Mouse (Mus musculus) midbrain, embryonic 15.5 days (tissue): ENCODE measurements at regions not wholly inside any gene's neighbourhood (a gene's known extent, or its start where the extent isn't known, plus 50 kb on each side); places are given as distances from the start of the nearest gene placed in this dataset.

ENCODE experiments used
- ATAC-seq: fragments of 200-750 bp; cut with Nextera tagmentation; replicated peaks from 2 replicates; pipeline ENCODE4 v1.8.0; 2017; ENCODE audit warnings: moderate TSS enrichment
- H3K27ac ChIP-seq: fragments of 300-500 bp; sonication (generic); 2 replicates; pipeline ENCODE4 v1.5.1; 2015; ENCODE audit warnings: mild to moderate bottlenecking, inconsistent platforms
- H3K27me3 ChIP-seq: fragments of 300-500 bp; sonication (generic); replicated peaks from 2 replicates; pipeline ENCODE4 v1.6.1; 2015; ENCODE audit warnings: inconsistent platforms
- H3K36me3 ChIP-seq: fragments of 300-500 bp; sonication (generic); replicated peaks from 2 replicates; pipeline ENCODE4 v1.6.1; 2015; ENCODE audit warnings: inconsistent platforms
- H3K4me1 ChIP-seq: fragments of 300-500 bp; sonication (generic); 2 replicates; pipeline ENCODE4 v1.6.1; 2015; ENCODE audit warnings: inconsistent platforms
- H3K4me2 ChIP-seq: fragments of 300-500 bp; sonication (generic); 2 replicates; pipeline ENCODE4 v1.6.1; 2015; ENCODE audit warnings: inconsistent platforms, mild to moderate bottlenecking, moderate library complexity
- H3K4me3 ChIP-seq: fragments of 300-500 bp; sonication (generic); 2 replicates; pipeline ENCODE4 v1.5.1; 2015; ENCODE audit warnings: mild to moderate bottlenecking, inconsistent platforms
- H3K9ac ChIP-seq: fragments of 300-500 bp; sonication (generic); 2 replicates; pipeline ENCODE4 v1.6.1; 2015; ENCODE audit warnings: mild to moderate bottlenecking, inconsistent platforms
- H3K9me3 ChIP-seq: fragments of 300-500 bp; sonication (generic); 2 replicates; pipeline ENCODE4 v1.6.1; 2016; ENCODE audit warnings: inconsistent platforms
- WGBS: fragments of 180-500 bp; shearing (Covaris S2); methylation state at CpG from one replicate; pipeline ENCODE4 v1.1.7; 2015; ENCODE audit warnings: mixed read lengths; 5-methylcytosine and 5-hydroxymethylcytosine counted together

DNA sequence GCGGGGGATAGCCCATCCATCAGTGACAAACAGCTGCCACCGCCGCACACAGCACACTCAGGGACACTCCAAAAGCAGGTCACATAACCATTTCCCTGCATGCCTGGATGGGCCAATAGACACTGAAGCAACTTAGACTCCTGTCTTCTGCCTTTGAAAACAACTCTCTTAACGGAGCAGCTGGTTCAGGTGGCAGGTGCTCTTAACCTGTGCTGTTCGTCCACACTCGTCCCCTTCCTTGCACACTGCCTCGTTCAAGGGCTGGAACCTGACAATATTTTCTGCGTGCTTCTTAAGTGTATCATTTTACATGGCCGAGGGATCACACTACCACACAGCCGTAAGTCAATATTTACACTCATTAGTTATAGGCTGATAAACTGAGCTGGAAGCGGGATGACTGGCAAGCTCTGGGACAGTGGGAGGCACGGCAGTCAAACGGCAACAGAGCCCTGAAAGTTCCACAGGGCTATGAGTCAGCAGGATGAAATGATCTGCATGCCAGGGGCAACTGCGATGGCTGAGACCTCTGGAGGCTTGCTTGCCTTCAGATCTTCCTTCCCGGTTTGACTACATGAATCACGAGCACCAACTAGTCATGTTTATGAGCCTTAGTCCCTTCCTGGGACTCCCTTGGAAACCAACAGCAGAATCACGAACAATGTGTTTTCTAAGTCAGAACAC is 92.0 kb upstream of the Sgk1 start:
- Histone ChIP-seq H3K36me3 (no peaks in the 10 kb centered on the region), H3K4me3 (no peak overlapping the region), H3K9me3 (no peaks in the 10 kb centered on the region), H3K27me3 (no peaks in the 10 kb centered on the region), H3K9ac (no peak overlapping the region), H3K4me1 (peaks cover 4% of the 10 kb centered on the region; the same call in 1 of the 2 replicates), H3K4me2 (no peak overlapping the region), H3K27ac (no peak overlapping the region)
- WGBS, result 72% methylated on average over 17 of the region's 17 CpGs
- ATAC-seq, result no peak

DNA sequence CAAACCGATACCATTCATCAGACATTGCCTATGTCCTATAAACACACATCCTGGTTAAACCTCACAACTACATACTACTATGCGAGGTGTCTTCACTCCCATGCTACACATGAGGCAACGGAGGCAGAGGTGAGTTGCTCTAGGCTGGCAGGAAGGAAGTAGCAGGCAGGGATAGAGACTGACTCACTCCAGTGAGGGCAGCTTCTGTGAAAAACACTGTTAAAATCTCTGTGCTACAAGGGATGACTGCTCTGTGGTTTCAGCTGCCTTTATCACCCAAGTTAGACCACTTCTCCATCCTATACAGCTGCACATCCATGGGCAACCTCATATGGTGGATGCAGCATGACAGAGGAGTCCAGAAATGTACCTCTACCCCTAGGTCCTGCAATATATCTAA is 91.0 kb upstream of the Sgk1 start:
- no peak overlapping the region for H3K27ac ChIP-seq
- peaks cover 4% of the 10 kb centered on the region; the same call in 1 of the 2 replicates for H3K4me1 ChIP-seq
- H3K4me3 ChIP-seq, result no peak overlapping the region
- no peaks in the 10 kb centered on the region for H3K9me3 ChIP-seq
- H3K36me3 ChIP-seq, result no peaks in the 10 kb centered on the region
- ATAC-seq, result no peak
- H3K4me2 ChIP-seq, result no peak overlapping the region
- no peak overlapping the region for H3K9ac ChIP-seq
- WGBS, result 93% methylated on average over 3 of the region's 3 CpGs
- H3K27me3 ChIP-seq, result no peaks in the 10 kb centered on the region

GRCm38 (mm10) chr10:21792431-21792830 is 89.6 kb upstream of the Sgk1 start:
- Histone ChIP-seq H3K4me3 (no peak overlapping the region), H3K9ac (no peak overlapping the region), H3K4me2 (no peak overlapping the region), H3K4me1 (peaks cover 4% of the 10 kb centered on the region; the same call in 1 of the 2 replicates), H3K27me3 (no peaks in the 10 kb centered on the region), H3K9me3 (no peaks in the 10 kb centered on the region), H3K27ac (no peak overlapping the region), H3K36me3 (no peaks in the 10 kb centered on the region)
- 30% methylated on average over 10 of the region's 10 CpGs for WGBS
- ATAC-seq, result peak; percentile 44; the same call in 1 of the 2 replicates

- no peak for ATAC-seq
- H3K4me1 ChIP-seq, result peaks cover 4% of the 10 kb centered on the region; the same call in 1 of the 2 replicates
- H3K27ac ChIP-seq, result no peak overlapping the region
- H3K4me2 ChIP-seq, result no peak overlapping the region
- WGBS, result 88% methylated on average over 11 of the region's 11 CpGs
- no peak overlapping the region for H3K9ac ChIP-seq
- no peaks in the 10 kb centered on the region for H3K36me3 ChIP-seq
- H3K4me3 ChIP-seq, result no peak overlapping the region
- no peaks in the 10 kb centered on the region for H3K9me3 ChIP-seq
- H3K27me3 ChIP-seq, result no peaks in the 10 kb centered on the region
Observed at GRCm38 (mm10) chr10:21793641-21794040, 88.3 kb upstream of the Sgk1 start.

DNA sequence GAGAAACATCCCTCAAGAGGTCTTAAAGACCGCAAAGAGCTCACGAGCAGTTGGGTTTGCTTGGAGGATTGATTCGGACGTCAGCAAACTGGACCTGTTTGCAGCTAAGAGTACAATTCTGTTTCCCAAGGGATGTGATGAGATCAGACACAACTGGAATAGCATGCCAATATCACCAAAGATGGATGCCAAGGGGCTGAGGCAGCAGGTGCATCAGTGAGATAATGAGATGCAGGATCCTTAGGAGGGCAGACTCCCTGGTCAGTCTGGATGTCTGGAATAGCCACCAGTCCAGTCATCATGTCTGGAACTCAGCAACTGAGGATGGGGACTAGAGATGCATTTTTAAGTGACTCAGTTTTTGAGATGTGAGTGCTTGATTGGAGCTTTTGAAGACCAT is 85.6 kb upstream of the Sgk1 start:
- H3K27me3 ChIP-seq, result no peaks in the 10 kb centered on the region
- ATAC-seq, result no peak
- no peak overlapping the region for H3K4me3 ChIP-seq
- H3K4me2 ChIP-seq, result no peak overlapping the region
- 86% methylated on average over 4 of the region's 4 CpGs for WGBS
- no peaks in the 10 kb centered on the region for H3K36me3 ChIP-seq
- no peaks in the 10 kb centered on the region for H3K9me3 ChIP-seq
- H3K4me1 ChIP-seq, result peaks cover 4% of the 10 kb centered on the region; the same call in 1 of the 2 replicates
- H3K9ac ChIP-seq, result no peak overlapping the region
- H3K27ac ChIP-seq, result no peak overlapping the region

DNA sequence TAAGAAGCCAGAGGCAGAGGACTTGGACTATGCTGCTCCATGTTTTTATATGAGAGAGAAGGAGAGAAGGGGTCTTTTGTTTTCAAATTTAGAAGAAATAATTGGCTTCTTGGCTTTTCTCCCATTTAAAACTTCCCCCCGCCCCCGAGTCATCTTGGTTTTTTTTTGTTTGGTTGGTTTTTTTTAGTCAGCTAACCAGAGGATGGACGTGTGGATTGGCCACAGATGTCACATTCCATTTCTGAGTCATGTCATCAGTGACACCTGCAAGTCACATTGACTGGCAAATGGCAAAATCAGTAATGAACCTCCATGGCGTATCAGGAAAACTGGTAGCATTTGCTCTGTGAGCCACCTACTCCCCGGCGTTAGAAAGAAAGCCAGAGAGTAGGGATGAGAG is 83.9 kb upstream of the Sgk1 start:
- no peak overlapping the region for H3K9ac ChIP-seq
- no peaks in the 10 kb centered on the region for H3K9me3 ChIP-seq
- no peaks in the 10 kb centered on the region for H3K27me3 ChIP-seq
- no peaks in the 10 kb centered on the region for H3K4me1 ChIP-seq
- H3K36me3 ChIP-seq, result no peaks in the 10 kb centered on the region
- H3K4me2 ChIP-seq, result no peak overlapping the region
- no peak overlapping the region for H3K4me3 ChIP-seq
- H3K27ac ChIP-seq, result no peak overlapping the region
- ATAC-seq, result no peak
- whole genome bisulfite sequencing, result 82% methylated on average over 6 of the region's 6 CpGs

GRCm38 (mm10) chr10:21801556-21801955 is 80.4 kb upstream of the Sgk1 start:
- WGBS, result 83% methylated on average over 5 of the region's 5 CpGs

DNA sequence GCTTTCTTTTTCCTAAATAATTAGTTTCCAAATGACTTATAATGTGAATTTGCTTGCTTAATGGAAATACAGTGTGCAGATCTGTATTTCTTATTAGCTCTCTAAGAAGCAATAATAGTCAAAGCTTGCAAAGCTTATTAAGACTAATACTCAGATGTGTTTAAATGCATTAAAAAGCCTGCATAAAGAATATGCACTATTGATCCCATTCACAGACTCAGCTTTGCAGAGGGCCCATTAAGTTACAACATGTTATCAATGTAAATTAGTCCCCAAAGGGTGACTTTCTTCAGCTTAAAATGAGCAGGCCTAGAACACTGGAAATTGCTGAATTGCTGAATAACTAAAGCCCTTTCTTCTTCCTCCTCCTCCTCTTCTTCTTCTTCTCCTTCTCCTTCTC is 78.8 kb upstream of the Sgk1 start:
- no peak overlapping the region for H3K27ac ChIP-seq
- no peaks in the 10 kb centered on the region for H3K27me3 ChIP-seq
- no peaks in the 10 kb centered on the region for H3K36me3 ChIP-seq
- no peak overlapping the region for H3K4me3 ChIP-seq
- no peaks in the 10 kb centered on the region for H3K9me3 ChIP-seq
- no peak for ATAC-seq
- no peaks in the 10 kb centered on the region for H3K4me1 ChIP-seq
- no peak overlapping the region for H3K4me2 ChIP-seq
- H3K9ac ChIP-seq, result no peak overlapping the region

More at GRCm38 (mm10) chr10:21801556-21801955, 80.4 kb upstream of the Sgk1 start:
- Histone ChIP-seq H3K9ac (no peak overlapping the region), H3K4me2 (no peak overlapping the region), H3K9me3 (no peaks in the 10 kb centered on the region), H3K27ac (no peak overlapping the region), H3K36me3 (no peaks in the 10 kb centered on the region), H3K4me1 (no peaks in the 10 kb centered on the region), H3K4me3 (no peak overlapping the region), H3K27me3 (no peaks in the 10 kb centered on the region)
- ATAC-seq, result no peak

GRCm38 (mm10) chr10:21804761-21805160 is 77.2 kb upstream of the Sgk1 start:
- H3K4me1 ChIP-seq, result no peaks in the 10 kb centered on the region
- H3K27me3 ChIP-seq, result no peaks in the 10 kb centered on the region
- no peak for ATAC-seq
- H3K4me3 ChIP-seq, result no peak overlapping the region
- no peaks in the 10 kb centered on the region for H3K36me3 ChIP-seq
- no peak overlapping the region for H3K27ac ChIP-seq
- H3K4me2 ChIP-seq, result no peak overlapping the region
- WGBS, result 93% methylated on average over 2 of the region's 2 CpGs
- no peak overlapping the region for H3K9ac ChIP-seq
- no peaks in the 10 kb centered on the region for H3K9me3 ChIP-seq

- 48% methylated on average over 6 of the region's 6 CpGs for WGBS
- no peak overlapping the region for H3K4me3 ChIP-seq
- ATAC-seq, result no peak
- no peaks in the 10 kb centered on the region for H3K27me3 ChIP-seq
- no peaks in the 10 kb centered on the region for H3K36me3 ChIP-seq
- H3K4me1 ChIP-seq, result no peaks in the 10 kb centered on the region
- H3K9ac ChIP-seq, result no peak overlapping the region
- H3K4me2 ChIP-seq, result no peak overlapping the region
- H3K9me3 ChIP-seq, result no peaks in the 10 kb centered on the region
- H3K27ac ChIP-seq, result no peak overlapping the region
Observed at GRCm38 (mm10) chr10:21805606-21806005, 76.4 kb upstream of the Sgk1 start.

DNA sequence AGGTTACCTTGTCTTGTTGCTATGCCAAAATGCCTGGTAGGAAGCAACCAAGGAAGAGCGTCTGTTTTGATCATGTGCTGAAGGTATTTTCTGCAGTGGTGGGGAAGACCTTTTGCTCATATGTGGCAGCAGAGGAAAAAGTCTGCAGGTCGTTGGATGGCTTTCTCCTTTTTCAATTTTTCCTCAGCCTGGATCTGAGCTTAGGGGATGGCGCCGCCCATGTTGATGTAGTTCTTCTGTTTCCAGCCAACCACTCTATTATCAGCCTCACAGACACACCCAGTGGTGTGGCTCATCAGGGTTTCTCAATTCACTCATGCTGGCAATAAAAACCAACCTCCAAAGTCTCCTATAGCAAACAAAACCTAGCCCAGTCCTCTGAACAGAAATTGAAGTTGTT is 75.3 kb upstream of the Sgk1 start:
- Histone ChIP-seq H3K4me1 (no peaks in the 10 kb centered on the region), H3K36me3 (no peaks in the 10 kb centered on the region), H3K4me2 (no peak overlapping the region), H3K27ac (no peak overlapping the region), H3K4me3 (no peak overlapping the region), H3K9ac (no peak overlapping the region), H3K27me3 (no peaks in the 10 kb centered on the region), H3K9me3 (no peaks in the 10 kb centered on the region)
- WGBS, result 90% methylated on average over 4 of the region's 4 CpGs
- ATAC-seq, result no peak

- ATAC-seq, result no peak
- Histone ChIP-seq H3K36me3 (no peaks in the 10 kb centered on the region), H3K27me3 (no peaks in the 10 kb centered on the region), H3K4me2 (no peak overlapping the region), H3K4me1 (no peaks in the 10 kb centered on the region), H3K4me3 (no peak overlapping the region), H3K9ac (no peak overlapping the region), H3K9me3 (no peaks in the 10 kb centered on the region), H3K27ac (0 out of 2 replicates have a peak overlapping the region, but pooled peaks have one; percentile 8)
- WGBS, result 79% methylated on average over 3 of the region's 3 CpGs
Observed at GRCm38 (mm10) chr10:21819686-21820085, 62.3 kb upstream of the Sgk1 start.

DNA sequence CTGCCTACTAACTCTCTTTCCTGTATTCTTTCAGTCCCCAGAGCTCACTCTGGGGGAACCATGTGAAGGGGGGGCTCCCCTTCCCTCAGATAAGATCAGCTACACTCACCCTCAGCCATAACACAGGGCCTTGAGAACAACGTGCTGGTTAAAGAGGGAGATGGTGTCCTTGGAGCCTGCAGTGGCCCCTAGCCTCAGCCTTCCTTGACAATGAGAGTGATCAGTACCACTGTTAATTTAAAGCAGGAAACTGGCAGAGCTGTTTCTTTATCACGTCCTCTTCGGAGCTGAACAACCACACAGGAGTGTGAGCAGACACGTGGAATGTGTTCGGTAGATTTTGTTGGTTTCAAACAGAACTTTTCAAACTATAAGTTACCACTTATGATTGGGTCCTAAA is 60.6 kb upstream of the Sgk1 start:
- Histone ChIP-seq H3K4me3 (no peak overlapping the region), H3K4me2 (no peak overlapping the region), H3K36me3 (no peaks in the 10 kb centered on the region), H3K9ac (no peak overlapping the region), H3K4me1 (no peaks in the 10 kb centered on the region), H3K27ac (no peak overlapping the region), H3K27me3 (no peaks in the 10 kb centered on the region), H3K9me3 (no peaks in the 10 kb centered on the region)
- 80% methylated on average over 5 of the region's 5 CpGs for WGBS
- ATAC-seq, result no peak
